Mouse (Mus musculus) left cerebral cortex, adult 11 months (tissue): ENCODE measurements around the gene Polr2c.
A peak's percentile ranks its signal among the peaks of the same experiment; 100 is the strongest.

Experiments used
- DNase-seq: peaks from one replicate; pipeline ENCODE4 v3.0.0; 2022; ENCODE audit warnings: low spot score

Gene Polr2c

DNA sequence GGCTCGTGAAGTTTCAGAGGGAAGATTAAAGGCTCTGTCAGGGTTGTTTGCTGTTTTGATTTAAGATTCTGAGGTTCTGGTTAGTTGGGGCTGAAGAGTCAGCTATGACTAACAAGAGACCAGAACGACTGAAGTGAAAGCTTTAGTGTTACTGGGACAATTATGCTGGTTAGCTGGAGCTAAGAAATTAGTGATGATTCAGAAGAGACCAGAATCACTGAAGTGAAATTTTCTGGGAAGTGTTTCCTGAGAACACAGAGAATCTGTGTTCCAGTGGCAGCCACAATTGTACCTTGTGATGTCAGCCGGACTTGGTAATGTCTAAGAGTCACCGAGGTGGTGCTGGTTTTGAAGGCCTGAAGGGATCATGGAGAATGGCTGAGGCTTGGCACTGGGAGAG is 23.5 kb downstream of the Polr2c start:
- no peak for DNase-seq

- DNase-seq = no peak
These were observed 31.3 kb downstream of the Polr2c start for GRCm38 (mm10) chr8:94888383-94889036.

GRCm38 (mm10) chr8:94892917-94893316 is 35.7 kb downstream of the Polr2c start:
- DNase-seq = no peak

GRCm38 (mm10) chr8:94899262-94899661 is 42.0 kb downstream of the Polr2c start:
- no peak for DNase-seq

DNA sequence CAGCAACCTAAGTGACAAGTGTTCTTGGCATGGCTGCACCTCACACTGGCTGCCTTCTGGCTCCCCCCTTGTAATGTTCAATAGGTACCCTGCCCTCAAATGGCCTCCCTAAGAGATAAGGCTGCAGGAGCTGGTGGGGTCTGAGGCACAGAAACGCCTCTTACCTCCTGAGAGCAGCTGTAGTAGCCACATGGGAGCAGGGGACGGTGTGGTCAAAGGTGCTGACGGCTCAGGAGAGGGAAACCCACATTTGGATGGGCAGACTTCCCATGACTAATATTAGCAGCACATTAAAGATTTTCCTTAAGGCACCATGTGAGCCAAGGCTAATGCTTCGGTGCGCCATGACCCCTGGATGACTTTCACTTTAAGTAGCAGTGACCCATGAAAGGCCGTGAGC is 43.4 kb downstream of the Polr2c start:
- DNase-seq = no peak

- DNase-seq = no peak
These were observed 43.8 kb downstream of the Polr2c start for GRCm38 (mm10) chr8:94901031-94901430.

GRCm38 (mm10) chr8:94903709-94904108 is 46.5 kb downstream of the Polr2c start:
- DNase-seq = no peak

DNA sequence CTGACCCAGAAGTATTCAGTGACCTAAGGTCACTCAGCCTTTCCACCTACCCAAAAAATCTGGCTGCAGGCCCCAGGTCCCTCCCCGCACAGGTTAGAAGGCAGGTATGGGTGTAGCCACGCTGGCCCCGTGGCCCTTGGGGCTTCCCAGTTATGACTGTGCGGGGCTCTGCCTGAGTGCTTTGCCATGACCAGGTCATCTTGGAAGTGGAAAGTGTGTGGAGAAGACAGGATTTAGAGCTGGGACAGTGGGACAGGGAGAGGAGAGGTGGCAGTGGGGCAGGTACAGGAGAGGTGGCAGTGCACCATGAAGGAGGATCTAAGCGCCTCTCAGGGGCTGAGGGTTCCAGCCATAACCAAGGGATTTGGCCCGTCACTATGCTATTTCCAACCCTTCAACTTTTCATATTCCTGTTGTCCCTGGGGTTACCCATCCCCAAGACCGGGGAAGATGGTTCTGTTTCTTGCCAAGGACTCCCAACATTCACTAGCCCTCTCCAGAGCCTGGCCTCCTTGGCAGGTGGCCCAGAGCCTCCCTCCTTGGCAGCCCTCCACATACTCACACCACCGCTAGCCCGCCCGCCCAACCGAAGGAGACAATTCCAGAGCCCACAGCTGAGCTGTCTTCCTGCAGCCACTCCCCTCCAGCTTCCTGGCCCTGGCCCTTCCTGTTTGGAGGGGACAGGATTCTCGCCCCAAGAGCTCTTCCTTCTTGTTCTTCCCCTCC is 47.4 kb downstream of the Polr2c start:
- no peak for DNase-seq

GRCm38 (mm10) chr8:94907591-94908300 is 50.5 kb downstream of the Polr2c start:
- DNase-seq = no peak

GRCm38 (mm10) chr8:94908847-94909246 is 51.6 kb downstream of the Polr2c start:
- peak; percentile 55 for DNase-seq

- DNase-seq = no peak
These were observed 55.9 kb downstream of the Polr2c start for GRCm38 (mm10) chr8:94913061-94913660.

GRCm38 (mm10) chr8:94914256-94914655 is 57.0 kb downstream of the Polr2c start:
- no peak for DNase-seq

DNA sequence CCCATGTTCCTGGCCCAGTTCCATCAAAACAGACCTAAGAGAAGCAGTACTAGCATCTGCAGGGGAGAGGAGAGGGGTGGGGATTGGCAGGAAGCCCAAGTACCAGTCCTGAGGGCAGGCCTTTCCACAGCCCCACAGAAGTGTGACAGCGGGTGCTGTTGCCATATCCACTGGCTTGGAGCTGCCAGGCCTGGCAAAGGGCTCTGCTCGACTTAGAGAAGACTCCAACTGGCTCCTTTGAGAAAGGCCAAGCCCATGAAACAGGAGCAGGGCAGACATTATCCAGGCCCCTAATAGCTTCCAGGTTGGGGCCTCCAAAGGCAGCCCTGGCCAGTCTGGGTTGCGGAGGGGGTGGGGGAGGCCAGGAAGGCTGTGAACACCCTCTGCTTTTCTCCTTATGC is 57.5 kb downstream of the Polr2c start:
- no peak for DNase-seq

GRCm38 (mm10) chr8:94916311-94916959 is 59.2 kb downstream of the Polr2c start:
- DNase-seq = no peak

DNA sequence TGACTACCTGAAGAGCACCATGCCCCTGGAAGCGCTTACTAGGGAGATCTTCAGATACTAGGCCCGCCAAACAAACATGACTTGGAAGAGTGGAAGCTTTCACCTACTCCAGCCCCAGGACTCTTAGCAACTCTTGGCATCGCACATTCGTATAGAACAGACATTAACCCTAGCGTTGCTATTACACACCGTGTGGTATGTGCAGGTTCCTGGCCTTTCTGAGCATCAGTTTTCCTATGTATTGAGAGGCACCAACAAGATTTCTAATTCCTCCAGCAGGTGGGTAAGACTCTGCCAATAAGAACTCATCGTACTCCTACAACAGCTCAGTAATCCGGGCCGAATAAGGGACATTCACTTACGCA is 59.7 kb downstream of the Polr2c start:
- DNase-seq = no peak

DNA sequence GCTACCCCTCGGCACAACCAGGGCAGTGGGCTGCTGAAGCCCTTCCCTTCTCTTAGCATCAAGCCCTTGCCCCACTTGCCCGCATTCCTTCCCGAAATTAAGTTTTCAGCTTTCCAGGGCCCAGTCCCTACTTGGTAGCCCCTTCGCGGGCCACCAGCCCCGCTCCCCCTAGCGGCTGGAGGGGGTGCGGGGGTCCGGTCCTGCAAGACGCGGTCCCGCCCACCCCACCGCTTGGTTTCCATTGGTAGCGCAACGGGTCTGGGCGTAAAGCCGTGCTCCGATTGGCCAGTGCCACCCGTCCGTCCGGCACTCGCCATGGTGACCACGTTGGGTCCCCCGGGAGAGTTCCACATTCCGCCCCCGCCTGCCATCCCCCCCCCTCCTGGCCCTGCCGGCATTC is 60.1 kb downstream of the Polr2c start:
- DNase-seq = peak; percentile 46

GRCm38 (mm10) chr8:94917851-94918495 is 60.7 kb downstream of the Polr2c start, which contains the start of gene Ccdc102a:
Ccdc102a (minus strand) TSS chr8:94918098.
- no peak for DNase-seq

DNA sequence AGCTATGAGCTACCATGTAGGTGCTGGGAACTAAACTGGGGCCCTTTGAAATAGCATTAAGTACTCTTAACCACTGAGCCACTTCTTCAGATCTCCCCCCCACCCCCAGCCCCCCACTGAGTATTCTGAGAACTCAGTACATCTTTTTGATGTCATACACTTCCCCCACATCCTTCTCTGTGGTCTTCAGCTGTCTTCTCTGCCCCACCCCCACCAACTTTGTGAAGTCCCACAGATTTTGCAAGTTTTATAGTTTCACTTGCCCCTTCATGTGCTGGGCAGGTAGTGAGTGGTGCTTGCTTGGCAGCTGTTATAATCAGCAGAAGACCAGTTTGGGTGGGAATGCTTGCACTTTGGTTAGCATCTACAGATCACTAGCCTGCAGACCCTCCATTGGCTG is 62.0 kb downstream of the Polr2c start:
- no peak for DNase-seq

- no peak for DNase-seq
These were observed 64.9 kb downstream of the Polr2c start for GRCm38 (mm10) chr8:94922176-94922575.

GRCm38 (mm10) chr8:94922602-94923001 is 65.4 kb downstream of the Polr2c start:
- no peak for DNase-seq
